15 mouse cellular contexts compared by ENCODE assay signal in the genomic region with DNA sequence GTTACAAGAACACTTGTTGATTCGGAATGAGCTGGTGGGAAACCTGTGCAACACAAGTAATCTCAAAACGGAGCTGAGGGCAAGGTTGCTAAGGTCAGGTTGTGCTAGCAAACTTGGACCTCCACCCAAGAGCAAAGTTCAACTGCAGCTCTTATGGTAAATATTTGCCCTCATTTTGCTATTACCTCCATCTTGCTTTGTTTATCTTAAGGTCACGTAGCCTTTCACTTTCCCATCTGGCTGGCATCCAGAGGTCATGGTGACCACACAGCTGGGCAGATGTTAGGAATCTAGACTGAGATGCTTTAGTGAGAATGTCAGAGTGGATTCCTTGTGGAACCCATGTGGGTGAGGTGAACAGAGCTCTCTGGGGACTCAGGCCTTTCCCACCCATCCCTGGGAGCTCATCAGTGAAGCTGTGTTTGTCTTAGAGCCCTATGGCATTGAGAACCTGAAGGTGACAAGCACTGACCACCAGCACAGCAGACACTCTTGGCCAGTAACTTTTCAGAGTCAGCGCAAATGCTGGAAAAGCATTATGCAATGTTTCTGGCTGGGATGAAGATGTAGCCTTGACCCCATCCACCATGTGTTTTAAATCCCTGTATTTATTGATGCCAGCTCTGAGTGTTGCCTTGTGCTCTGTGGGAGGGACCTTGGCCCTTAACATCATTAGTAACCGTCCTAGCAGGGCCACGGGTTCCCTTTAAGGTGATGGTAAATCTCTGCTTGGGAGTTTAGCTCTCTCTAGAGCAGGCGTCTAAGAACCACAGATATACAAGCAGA.
DNase-seq lines count a peak whose midpoint lies in the region; ATAC-seq and TF ChIP-seq lines count a peak whose summit lies in the region.
"Had no signal": no experiment of that assay in that cellular context is flagged by ENCODE, and none has a peak within 500 bp of the region (broad histone marks: within the 10 kb centered on the region; RNA-seq: fewer than 3 reads in every experiment).

No protein-coding gene starts in this region.

- no peak; the same call in 1 of the 2 replicates for TF ChIP-seq EP300 in liver, embryonic 14.5 days (IDR thresholded peaks at IDR 0.05; ENCODE audit: low read depth)

- no peaks in the 10 kb centered on the region for H3K36me3 ChIP-seq in heart, embryonic 11.5 days (ENCODE audit: control insufficient read depth, insufficient read depth, low read length)
- no peaks in the 10 kb centered on the region for H3K36me3 ChIP-seq in liver, embryonic 14.5 days (replicated peaks; ENCODE audit: control insufficient read depth, insufficient read depth, low read depth)
- H3K36me3 ChIP-seq in midbrain, embryonic 16.5 days (ENCODE audit: control insufficient read depth, insufficient read depth, low read length): no peaks in the 10 kb centered on the region
- H3K36me3 ChIP-seq: forebrain, embryonic 15.5 days; hindbrain, embryonic 13.5 days; neural tube, embryonic 15.5 days had no signal

- WGBS in heart, embryonic 11.5 days (ENCODE audit: insufficient replicate concordance): 74% methylated on average over 7 of the region's 7 CpGs
- WGBS in liver, embryonic 14.5 days (ENCODE audit: insufficient replicate concordance): 58% methylated on average over 7 of the region's 7 CpGs
- 86% methylated on average over 7 of the region's 7 CpGs for WGBS in midbrain, embryonic 16.5 days

- no peak overlapping the region for H3K4me2 ChIP-seq in heart, embryonic 11.5 days
- H3K4me2 ChIP-seq in liver, embryonic 14.5 days (ENCODE audit: low read depth): no peak overlapping the region
- H3K4me2 ChIP-seq in midbrain, embryonic 16.5 days (ENCODE audit: low read length): no peak overlapping the region
- H3K4me2 ChIP-seq: forebrain, embryonic 15.5 days; hindbrain, embryonic 13.5 days; neural tube, embryonic 15.5 days had no signal

- DNase-seq in heart, postnatal 10 days: peak; percentile 8 to 20
- DNase-seq in 3T3-L1 (ENCODE audit: low read depth, low spot score): peak; percentile 85
- DNase-seq in adrenal gland, postnatal 10 days: peak; percentile 41
- DNase-seq in liver, embryonic 14.5 days (ENCODE audit: low read depth in 3 of 3, low spot score in 3 of 3): peak; percentile 9 to 34 (median 29)
- DNase-seq in left cerebral cortex, adult 8-10 months (ENCODE audit: low spot score in 2 of 2): no peak
- DNase-seq in frontal cortex, adult 2 months (ENCODE audit: extremely low spot score in 1 of 2, low spot score in 1 of 2): no peak
- DNase-seq: cerebellum, adult 9-10 months; right cerebral cortex, postnatal 14 days had no signal

- intact Hi-C loops in heart, postnatal 10 days (cut with DNase I): no loop called here

- H3K4me1 ChIP-seq in heart, embryonic 11.5 days (ENCODE audit: control insufficient read depth, insufficient read depth, low read length): no peaks in the 10 kb centered on the region
- H3K4me1 ChIP-seq in liver, embryonic 14.5 days (replicated peaks; ENCODE audit: control insufficient read depth in 2 of 2, insufficient read depth in 2 of 2, low read length in 1 of 2): peaks cover 0 to 16% of the 10 kb centered on the region in 2 experiments; a peak in 2 of 4 replicates
- H3K4me1 ChIP-seq in midbrain, embryonic 16.5 days (ENCODE audit: control insufficient read depth, insufficient read depth, low read length): no peaks in the 10 kb centered on the region
- H3K4me1 ChIP-seq: forebrain, embryonic 15.5 days; hindbrain, embryonic 13.5 days; neural tube, embryonic 15.5 days had no signal

- ATAC-seq in heart, embryonic 11.5 days (replicated peaks; ENCODE audit: insufficient number of reproducible peaks, low FRiP score, low TSS enrichment): no peak
- ATAC-seq in liver, embryonic 14.5 days (ENCODE audit: insufficient read depth): peak; percentile 68
- no peak for ATAC-seq in midbrain, embryonic 16.5 days
- ATAC-seq: forebrain, embryonic 15.5 days; Patski had no signal

- no peaks in the 10 kb centered on the region for H3K9me3 ChIP-seq in heart, embryonic 11.5 days (replicated peaks; ENCODE audit: control insufficient read depth, low read length)
- H3K9me3 ChIP-seq in liver, embryonic 14.5 days (ENCODE audit: control insufficient read depth, low read length): no peaks in the 10 kb centered on the region
- no peaks in the 10 kb centered on the region for H3K9me3 ChIP-seq in midbrain, embryonic 16.5 days (replicated peaks; ENCODE audit: control insufficient read depth, low read length, poor library complexity, severe bottlenecking)
- H3K9me3 ChIP-seq: forebrain, embryonic 15.5 days; hindbrain, embryonic 13.5 days; neural tube, embryonic 15.5 days had no signal

- TF ChIP-seq CTCF in liver, embryonic 14.5 days (IDR thresholded peaks at IDR 0.05; ENCODE audit: low read depth): no peak

- no peak overlapping the region for H3K4me3 ChIP-seq in heart, embryonic 11.5 days (ENCODE audit: low read depth, low read length)
- H3K4me3 ChIP-seq in liver, embryonic 14.5 days (ENCODE audit: insufficient read depth in 1 of 2, low read depth in 2 of 2, low read length in 2 of 2): no peak overlapping the region
- no peak overlapping the region for H3K4me3 ChIP-seq in midbrain, embryonic 16.5 days (ENCODE audit: low read depth, low read length)
- H3K4me3 ChIP-seq: forebrain, embryonic 15.5 days; hindbrain, embryonic 13.5 days; left cerebral cortex, adult 2 months; neural tube, embryonic 15.5 days had no signal

- no peaks in the 10 kb centered on the region for H3K27me3 ChIP-seq in heart, embryonic 11.5 days (ENCODE audit: control insufficient read depth, insufficient read depth, low read length)
- no peaks in the 10 kb centered on the region for H3K27me3 ChIP-seq in liver, embryonic 14.5 days (ENCODE audit: control insufficient read depth, insufficient read depth, low read length)
- no peaks in the 10 kb centered on the region for H3K27me3 ChIP-seq in midbrain, embryonic 16.5 days (ENCODE audit: control insufficient read depth, insufficient read depth, low read depth, low read length)
- H3K27me3 ChIP-seq: forebrain, embryonic 15.5 days; hindbrain, embryonic 13.5 days; neural tube, embryonic 15.5 days; Patski had no signal

- H3K27ac ChIP-seq in heart, embryonic 11.5 days (ENCODE audit: low read depth, low read length): no peak overlapping the region
- no peak overlapping the region for H3K27ac ChIP-seq in liver, embryonic 14.5 days
- H3K27ac ChIP-seq in midbrain, embryonic 16.5 days (ENCODE audit: low read length): no peak overlapping the region
- H3K27ac ChIP-seq: forebrain, embryonic 15.5 days; hindbrain, embryonic 13.5 days; left cerebral cortex, adult 2 months; neural tube, embryonic 15.5 days had no signal

- no peak overlapping the region for H3K9ac ChIP-seq in heart, embryonic 11.5 days (ENCODE audit: low read depth, low read length)
- no peak overlapping the region for H3K9ac ChIP-seq in liver, embryonic 14.5 days (replicated peaks)
- no peak overlapping the region for H3K9ac ChIP-seq in midbrain, embryonic 16.5 days (ENCODE audit: low read depth, low read length)
- H3K9ac ChIP-seq: forebrain, embryonic 15.5 days; hindbrain, embryonic 13.5 days; neural tube, embryonic 15.5 days had no signal

Comparison
In these comparisons a context has a peak if more than half of its experiments do, and no peak if none do; other contexts are left out.
1. DNase-seq: peak in heart, postnatal 10 days (2 of 2), 3T3-L1 (single experiment), adrenal gland, postnatal 10 days (single experiment) and liver, embryonic 14.5 days (3 of 3); none in left cerebral cortex, adult 8-10 months (0 of 2) and frontal cortex, adult 2 months (0 of 2).